ENCODE assay signal across 9 mouse cellular contexts in genomic region chr4:99660073-99660611, GRCm38 (mm10). TPM values are rescaled to one million over a fixed set of nuclear protein-coding genes. Genes with fewer than 3 reads are reported as not detected.
DNase-seq lines count a peak whose midpoint lies in the region; ATAC-seq lines count a peak whose summit lies in the region.
"Had no signal": no experiment of that assay in that cellular context is flagged by ENCODE, and none has a peak within 500 bp of the region (broad histone marks: within the 10 kb centered on the region; RNA-seq: fewer than 3 reads in every experiment).

No protein-coding gene starts in this region.

- H3K27me3 ChIP-seq in embryonic facial prominence, embryonic 10.5 days (replicated peaks; ENCODE audit: low read depth, poor library complexity, severe bottlenecking): peaks cover 100% of the 10 kb centered on the region

- H3K4me3 ChIP-seq in embryonic facial prominence, embryonic 10.5 days: peak overlapping the region; percentile 21; the same call in 1 of the 2 replicates
- H3K4me3 ChIP-seq: left cerebral cortex, adult 2 months had no signal

- DNase-seq in layer of hippocampus, postnatal 10 days (ENCODE audit: low spot score in 2 of 2): peak; percentile 23 to 31
- no peak for DNase-seq in layer of hippocampus, adult 8-10 months (ENCODE audit: low spot score in 2 of 2)
- peak; percentile 62 for DNase-seq in embryonic facial prominence, embryonic 10.5 days (ENCODE audit: low spot score)
- peak; percentile 11 for DNase-seq in heart, postnatal 4 days
- peak; percentile 62 for DNase-seq in retina, embryonic 14.5 days (ENCODE audit: low spot score)
- no peak for DNase-seq in left cerebral cortex, adult 18-20 months (ENCODE audit: low spot score in 2 of 2)

- under 1% methylated on average over 20 of the region's 20 CpGs for WGBS in embryonic facial prominence, embryonic 10.5 days

- H3K4me1 ChIP-seq in embryonic facial prominence, embryonic 10.5 days: peaks cover 29% of the 10 kb centered on the region

- H3K9me3 ChIP-seq in embryonic facial prominence, embryonic 10.5 days: no peaks in the 10 kb centered on the region

- no peak overlapping the region for H3K27ac ChIP-seq in embryonic facial prominence, embryonic 10.5 days (replicated peaks)
- H3K27ac ChIP-seq: left cerebral cortex, adult 2 months had no signal

- ATAC-seq in monocyte, adult 5-6 weeks (replicated peaks; ENCODE audit: insufficient number of reproducible peaks, low FRiP score, low TSS enrichment, poor library complexity, severe bottlenecking): no peak

- no peaks in the 10 kb centered on the region for H3K36me3 ChIP-seq in embryonic facial prominence, embryonic 10.5 days (replicated peaks)

RNA-seq across cellular contexts. Expression of gene Foxd3, which starts 4.0 kb away (rescaled TPM):
- not detected for total RNA-seq in layer of hippocampus, postnatal 10 days (2021)
- not detected for total RNA-seq in layer of hippocampus, adult 8-10 months (2022)
- polyA plus RNA-seq in embryonic facial prominence, embryonic 10.5 days (2016; fragmentation: Nextera tagmentation; extraction: Ambion mirVana): 0.42 and 0.69 TPM in 2 replicates
- under 1 TPM; 0.25 to 0.26 TPM for total RNA-seq in heart, postnatal 4 days (2021)
- not detected in 3 replicates for total RNA-seq in monocyte, adult 5-6 weeks (2017)
- total RNA-seq in left cerebral cortex, adult 18-20 months (2021): not detected
- total RNA-seq: left cerebral cortex, adult 2 months had no signal
- polyA plus RNA-seq: forebrain, embryonic 14.5 days had no signal

RNA-seq across cellular contexts. Expression of gene Alg6, which starts 55.3 kb away (rescaled TPM):
- 10 to 100 TPM; 12.9 to 17.1 TPM for total RNA-seq in layer of hippocampus, postnatal 10 days (2021)
- total RNA-seq in layer of hippocampus, adult 8-10 months (2022): 10 to 100 TPM in 3 of 4 experiments, 1 to 10 TPM in 1; 8.8 to 12.8 (median 12.1) TPM
- polyA plus RNA-seq in embryonic facial prominence, embryonic 10.5 days (2016; fragmentation: Nextera tagmentation; extraction: Ambion mirVana): 17.5 and 20.3 TPM in 2 replicates
- total RNA-seq in heart, postnatal 4 days (2021): 1 to 10 TPM; 9.2 to 10.0 TPM
- total RNA-seq in monocyte, adult 5-6 weeks (2017): 4.4 to 9.5 TPM (median 4.9 TPM) in 3 replicates
- total RNA-seq in left cerebral cortex, adult 18-20 months (2021): 10 to 100 TPM in 1 of 2 experiments, 1 to 10 TPM in 1; 9.0 to 13.9 TPM

Comparison
In these comparisons a context has a peak if more than half of its experiments do, and no peak if none do; other contexts are left out.
1. DNase-seq: peak in layer of hippocampus, postnatal 10 days (2 of 2), embryonic facial prominence, embryonic 10.5 days (single experiment), heart, postnatal 4 days (single experiment) and retina, embryonic 14.5 days (single experiment); none in layer of hippocampus, adult 8-10 months (0 of 2) and left cerebral cortex, adult 18-20 months (0 of 2).